Mouse (Mus musculus) central nervous system, embryonic 11.5 days (tissue): ENCODE measurements around the gene Gas2l1. TPM values are rescaled to one million over a fixed set of nuclear protein-coding genes. Genes with fewer than 3 reads are reported as not detected.

Source experiments
- polyA plus RNA-seq: library from polyadenylated mRNA; depleted of rRNA; stranded (reverse); fragments of >200 nt; gene quantifications from 2 replicates; pipeline ENCODE4 v1.2.3, GENCODE M21; 2012; rRNA removed

The Gas2l1 gene
- 28.4 and 31.2 TPM in 2 replicates for polyA plus RNA-seq

DNA sequence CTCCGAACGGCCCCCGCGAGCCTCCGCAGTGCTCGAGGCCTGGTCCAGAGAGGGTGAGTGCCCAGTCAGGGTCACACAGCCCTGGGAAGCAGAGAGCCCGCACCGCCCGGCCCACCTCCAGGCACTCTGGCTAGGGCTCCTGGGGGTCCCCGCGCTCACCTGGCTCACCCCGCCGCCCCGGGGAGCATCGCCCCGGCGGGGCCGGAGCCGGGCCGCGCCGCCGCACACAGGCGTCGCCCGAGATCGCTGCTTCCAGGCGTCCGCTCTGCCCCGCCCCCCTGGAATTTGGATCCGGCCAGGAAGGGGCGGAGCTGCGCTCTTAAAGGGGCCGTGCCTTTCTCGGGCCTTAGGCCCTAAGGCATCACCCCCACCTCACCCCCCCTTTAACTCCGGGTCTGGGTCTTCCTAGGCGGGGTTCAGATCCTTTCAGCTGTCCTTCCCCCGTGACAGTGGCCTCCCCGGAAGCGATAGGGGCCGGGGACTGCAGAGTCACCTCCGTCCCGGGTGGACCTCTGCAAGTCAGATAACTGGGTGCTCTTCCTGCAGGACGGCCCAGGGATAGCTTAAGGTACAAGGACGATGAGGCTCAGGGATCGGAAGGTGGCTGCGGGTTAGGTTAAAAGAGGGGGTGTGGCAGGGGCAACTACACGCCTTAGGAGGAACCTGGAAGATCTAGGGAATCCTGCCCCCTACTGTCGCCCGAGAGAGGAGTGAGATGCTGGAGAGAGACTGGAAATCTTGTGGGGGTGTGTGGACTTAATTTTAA lies at the start of gene Gas2l1:
Gas2l1 (minus strand) TSS at position 272 of the 766 bp plus-strand sequence.

DNA sequence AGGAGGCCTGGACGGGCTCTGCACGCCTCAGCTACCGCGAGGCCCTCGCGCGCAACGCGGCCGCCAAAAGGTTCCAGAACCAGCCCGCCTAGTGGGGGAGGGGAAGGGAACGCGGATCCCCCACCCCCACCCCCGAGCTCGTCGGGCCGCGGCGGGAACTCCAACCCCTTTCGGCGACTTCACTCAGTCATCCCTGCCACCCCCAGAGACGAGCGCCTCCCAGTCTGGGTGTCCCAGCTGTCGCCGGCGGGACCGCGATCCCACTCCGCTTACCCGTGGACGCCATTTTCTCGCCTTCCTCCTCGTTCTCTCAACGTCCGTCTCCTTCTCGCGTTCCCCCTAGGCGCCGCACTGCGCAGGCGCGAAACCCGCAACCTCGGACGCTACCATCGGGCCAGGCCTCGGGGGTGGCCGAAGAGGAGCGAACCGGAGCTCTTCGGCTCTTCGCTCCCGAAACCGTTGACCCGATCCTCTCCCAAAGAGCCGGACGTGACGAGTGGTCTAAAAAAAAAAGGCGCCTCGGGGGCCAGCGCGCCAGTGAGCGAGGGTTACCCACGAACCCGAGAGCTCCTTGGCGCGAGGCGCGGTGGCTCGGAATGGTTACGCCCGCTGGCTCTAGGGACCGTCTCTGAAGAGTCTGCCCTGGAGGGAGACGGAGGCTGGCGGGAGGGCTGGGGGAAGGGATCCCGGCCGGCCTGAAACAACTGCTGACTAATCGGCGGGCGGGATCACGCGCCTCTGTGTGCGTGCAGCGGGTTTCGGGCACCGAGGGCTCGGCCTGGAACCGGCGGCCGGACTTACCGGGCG lies 33.8 kb upstream of the Gas2l1 start, which contains the start of the genes Rhbdd3 and Ewsr1:
Rhbdd3 (plus strand) TSS at position 191 of the 807 bp plus-strand sequence.
Ewsr1 (minus strand) TSS at position 531 of the 807 bp plus-strand sequence.

DNA sequence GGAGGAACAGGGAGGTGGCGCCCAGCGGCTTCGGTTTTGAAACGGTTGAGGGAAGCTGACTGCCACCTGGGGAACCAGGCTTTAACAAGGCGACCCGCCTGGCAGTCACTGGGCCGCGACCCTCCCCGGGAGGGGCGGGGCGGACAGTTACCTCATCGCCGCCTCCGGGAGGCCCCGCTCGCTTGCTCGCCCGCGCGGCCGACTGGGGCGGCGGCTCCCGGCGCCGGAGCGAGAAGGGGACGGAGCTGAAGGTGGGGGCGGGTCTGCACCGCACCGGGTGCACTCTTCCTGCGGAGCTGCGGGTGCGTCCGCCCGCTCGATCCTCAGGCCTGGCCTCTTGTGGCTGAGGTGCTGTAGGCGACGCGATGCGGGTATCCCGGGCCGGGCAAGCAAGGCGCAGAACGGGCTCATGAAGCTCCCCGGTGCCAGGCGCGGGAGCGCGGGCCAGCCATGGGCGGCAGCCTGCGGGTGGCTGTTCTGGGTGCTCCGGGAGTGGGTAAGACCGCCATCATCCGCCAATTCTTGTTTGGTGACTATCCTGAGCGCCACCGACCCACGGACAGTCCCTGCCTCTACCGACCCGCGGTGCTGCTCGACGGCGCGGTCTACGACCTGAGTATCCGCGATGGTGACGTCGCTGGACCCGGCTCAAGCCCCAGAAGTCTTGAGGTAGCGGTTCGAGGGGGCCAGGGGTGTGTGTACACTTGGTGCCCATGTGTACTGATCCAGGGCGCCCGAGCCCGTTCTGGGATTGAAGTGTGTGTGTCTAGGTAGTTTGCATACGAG lies 7.1 kb downstream of the Gas2l1 start, which contains the start of gene Rasl10a:
Rasl10a (plus strand) TSS at position 273 of the 786 bp plus-strand sequence.

Other genes starting within 250 kb of the Gas2l1 start
- 68.3 and 69.6 TPM in 2 replicates for gene Nf2, start 215.8 kb downstream of the Gas2l1 start, polyA plus RNA-seq
- 64.9 and 65.5 TPM in 2 replicates for gene Nipsnap1, start 191.4 kb downstream of the Gas2l1 start, polyA plus RNA-seq
- gene Thoc5, start 170.0 kb downstream of the Gas2l1 start, polyA plus RNA-seq, result 56.6 and 58.4 TPM in 2 replicates
- 0.58 and 0.79 TPM in 2 replicates for gene Nefh, start 117.3 kb downstream of the Gas2l1 start, polyA plus RNA-seq
- gene Ap1b1, start 78.5 kb downstream of the Gas2l1 start, polyA plus RNA-seq, result 58.1 and 67.2 TPM in 2 replicates
- 0.50 and 0.76 TPM in 2 replicates for gene Rasl10a, start 7.2 kb downstream of the Gas2l1 start, polyA plus RNA-seq
- 20.6 and 31.5 TPM in 2 replicates for gene Rhbdd3, start 33.6 kb upstream of the Gas2l1 start, polyA plus RNA-seq
- gene Ewsr1, start 33.9 kb upstream of the Gas2l1 start, polyA plus RNA-seq, result 818 and 2,156 TPM in 2 replicates
- 10.1 and 12.7 TPM in 2 replicates for gene Emid1, start 86.9 kb upstream of the Gas2l1 start, polyA plus RNA-seq
- gene Kremen1, start 196.2 kb upstream of the Gas2l1 start, polyA plus RNA-seq, result 8.3 and 14.2 TPM in 2 replicates